Mouse (Mus musculus) kidney, embryonic 16.5 days (tissue): ENCODE results near the gene Eipr1. TPM values are rescaled to one million over a fixed set of nuclear protein-coding genes. Genes with fewer than 3 reads are reported as not detected.

ENCODE experiments used
- ATAC-seq: fragments of 200-750 bp; cut with Nextera tagmentation; 2 replicates; pipeline ENCODE4 v1.8.0; 2017; ENCODE audit warnings: moderate TSS enrichment; ENCODE audit not compliant: low FRiP score, low TSS enrichment
- H3K27ac ChIP-seq: fragments of 300-500 bp; sonication (generic); 2 replicates; pipeline ENCODE4 v1.5.1; 2014; ENCODE audit warnings: low read length
- H3K27me3 ChIP-seq: fragments of 300-500 bp; sonication (generic); 2 replicates; pipeline ENCODE4 v1.6.1; 2014; ENCODE audit warnings: low read length, control low read depth, mixed read lengths; ENCODE audit not compliant: insufficient read depth
- H3K36me3 ChIP-seq: fragments of 300-500 bp; sonication (generic); 2 replicates; pipeline ENCODE4 v1.6.1; 2014; ENCODE audit warnings: low read length, control low read depth, mixed read lengths; ENCODE audit not compliant: insufficient read depth
- H3K4me1 ChIP-seq: fragments of 300-500 bp; sonication (generic); 2 replicates; pipeline ENCODE4 v1.6.1; 2014; ENCODE audit warnings: low read length, control low read depth, mixed read lengths; ENCODE audit not compliant: insufficient read depth
- H3K4me2 ChIP-seq: fragments of 300-500 bp; sonication (generic); replicated peaks from 2 replicates; pipeline ENCODE4 v1.6.1; 2014; ENCODE audit warnings: low read depth, low read length
- H3K4me3 ChIP-seq: fragments of 300-500 bp; sonication (generic); 2 replicates; pipeline ENCODE4 v1.5.1; 2014; ENCODE audit warnings: mild to moderate bottlenecking, low read length
- H3K9ac ChIP-seq: fragments of 300-500 bp; sonication (generic); replicated peaks from 2 replicates; pipeline ENCODE4 v1.6.1; 2014; ENCODE audit warnings: low read length
- H3K9me3 ChIP-seq: fragments of 300-500 bp; sonication (generic); 2 replicates; pipeline ENCODE4 v1.6.1; 2016; ENCODE audit warnings: low read length, control low read depth
- WGBS: fragments of 180-500 bp; shearing (Covaris S2); extraction: QIAGEN DNeasy Blood & Tissue Kit; methylation state at CpG from one replicate; pipeline ENCODE4 v1.1.7; 2014; 5-methylcytosine and 5-hydroxymethylcytosine counted together
- polyA plus RNA-seq: library from polyadenylated mRNA; unstranded; fragments of >200 nt; fragmentation: Nextera tagmentation; extraction: Ambion mirVana; gene quantifications from 2 replicates; pipeline ENCODE4 v1.2.1, GENCODE M21; 2015

Gene Eipr1
- polyA plus RNA-seq: 41.4 and 43.5 TPM in 2 replicates

GRCm38 (mm10) chr12:28751508-28752263 is at the start of gene Eipr1:
Gene Eipr1, plus strand, starts transcription at chr12:28751803.
- H3K9me3 ChIP-seq: no peaks in the 10 kb centered on the region
- peaks cover 5% of the 10 kb centered on the region for H3K36me3 ChIP-seq
- H3K9ac ChIP-seq: peak within 1 kb of the TSS; percentile 80
- peaks cover 19% of the 10 kb centered on the region for H3K4me1 ChIP-seq
- peak within 1 kb of the TSS; percentile 36; the same call in 1 of the 2 replicates for H3K27ac ChIP-seq
- 4% methylated on average over 36 of the region's 36 CpGs for WGBS
- peak; percentile 84 for ATAC-seq
- H3K4me3 ChIP-seq: peak within 1 kb of the TSS; percentile 81
- no peaks in the 10 kb centered on the region for H3K27me3 ChIP-seq
- H3K4me2 ChIP-seq: peak within 1 kb of the TSS; percentile 83

GRCm38 (mm10) chr12:28704381-28704780 is 47.2 kb upstream of the Eipr1 start:
- no peak; the same call in 1 of the 2 replicates for ATAC-seq
- Histone ChIP-seq H3K9ac (no peak overlapping the region), H3K4me2 (no peak overlapping the region), H3K9me3 (no peaks in the 10 kb centered on the region), H3K27ac (no peak overlapping the region), H3K36me3 (peaks cover 5% of the 10 kb centered on the region; the same call in 1 of the 2 replicates), H3K4me1 (peaks cover 16% of the 10 kb centered on the region), H3K4me3 (no peak overlapping the region), H3K27me3 (no peaks in the 10 kb centered on the region)
- WGBS: 10% methylated on average over 12 of the region's 12 CpGs

- Histone ChIP-seq H3K36me3 (peaks cover 13% of the 10 kb centered on the region; the same call in 1 of the 2 replicates), H3K4me1 (peaks cover 16% of the 10 kb centered on the region), H3K27ac (no peak overlapping the region), H3K4me3 (no peak overlapping the region), H3K4me2 (no peak overlapping the region), H3K27me3 (no peaks in the 10 kb centered on the region), H3K9me3 (no peaks in the 10 kb centered on the region), H3K9ac (no peak overlapping the region)
- WGBS: 75% methylated on average over 6 of the region's 6 CpGs
- ATAC-seq: no peak
Measured at GRCm38 (mm10) chr12:28705204-28705603, 46.4 kb upstream of the Eipr1 start.

GRCm38 (mm10) chr12:28708154-28708553 is 43.4 kb upstream of the Eipr1 start:
- Histone ChIP-seq H3K27me3 (no peaks in the 10 kb centered on the region), H3K36me3 (peaks cover 33% of the 10 kb centered on the region)

GRCm38 (mm10) chr12:28710566-28711185 is 40.9 kb upstream of the Eipr1 start:
- 89% methylated on average over 22 of the region's 22 CpGs for WGBS
- Histone ChIP-seq H3K27me3 (no peaks in the 10 kb centered on the region), H3K9ac (no peak overlapping the region), H3K9me3 (no peaks in the 10 kb centered on the region), H3K27ac (no peak overlapping the region), H3K36me3 (peaks cover 33% of the 10 kb centered on the region), H3K4me1 (no peaks in the 10 kb centered on the region), H3K4me2 (no peak overlapping the region), H3K4me3 (no peak overlapping the region)
- no peak for ATAC-seq

More at GRCm38 (mm10) chr12:28708154-28708553, 43.4 kb upstream of the Eipr1 start:
- H3K4me3 ChIP-seq: no peak overlapping the region
- H3K4me2 ChIP-seq: no peak overlapping the region
- no peak for ATAC-seq
- H3K9ac ChIP-seq: no peak overlapping the region
- no peaks in the 10 kb centered on the region for H3K9me3 ChIP-seq
- peaks cover 11% of the 10 kb centered on the region for H3K4me1 ChIP-seq
- H3K27ac ChIP-seq: no peak overlapping the region
- WGBS: 71% methylated on average over 4 of the region's 4 CpGs

GRCm38 (mm10) chr12:28714822-28715632 is 36.6 kb upstream of the Eipr1 start:
- H3K27me3 ChIP-seq: no peaks in the 10 kb centered on the region
- ATAC-seq: no peak
- H3K36me3 ChIP-seq: peaks cover 36% of the 10 kb centered on the region
- WGBS: 81% methylated on average over 24 of the region's 24 CpGs
- H3K4me2 ChIP-seq: no peak overlapping the region
- H3K27ac ChIP-seq: no peak overlapping the region
- H3K4me3 ChIP-seq: no peak overlapping the region
- no peaks in the 10 kb centered on the region for H3K9me3 ChIP-seq
- no peak overlapping the region for H3K9ac ChIP-seq
- H3K4me1 ChIP-seq: no peaks in the 10 kb centered on the region

GRCm38 (mm10) chr12:28717066-28717465 is 34.5 kb upstream of the Eipr1 start:
- Histone ChIP-seq H3K4me2 (no peak overlapping the region), H3K9ac (no peak overlapping the region), H3K4me3 (no peak overlapping the region), H3K27ac (no peak overlapping the region), H3K27me3 (no peaks in the 10 kb centered on the region), H3K4me1 (no peaks in the 10 kb centered on the region), H3K36me3 (peaks cover 38% of the 10 kb centered on the region), H3K9me3 (no peaks in the 10 kb centered on the region)
- ATAC-seq: no peak
- WGBS: 59% methylated on average over 2 of the region's 2 CpGs

- ATAC-seq: no peak
- no peak overlapping the region for H3K27ac ChIP-seq
- H3K27me3 ChIP-seq: no peaks in the 10 kb centered on the region
- 95% methylated on average over 2 of the region's 2 CpGs for WGBS
- H3K9ac ChIP-seq: no peak overlapping the region
- no peaks in the 10 kb centered on the region for H3K9me3 ChIP-seq
- H3K4me2 ChIP-seq: no peak overlapping the region
- H3K4me3 ChIP-seq: no peak overlapping the region
- peaks cover 34% of the 10 kb centered on the region for H3K36me3 ChIP-seq
- H3K4me1 ChIP-seq: no peaks in the 10 kb centered on the region
Measured at GRCm38 (mm10) chr12:28718106-28718505, 33.5 kb upstream of the Eipr1 start.

GRCm38 (mm10) chr12:28724366-28724765 is 27.2 kb upstream of the Eipr1 start:
- no peaks in the 10 kb centered on the region for H3K4me1 ChIP-seq
- no peak overlapping the region for H3K9ac ChIP-seq
- no peak overlapping the region for H3K4me3 ChIP-seq
- no peak for ATAC-seq
- 74% methylated on average over 3 of the region's 3 CpGs for WGBS
- H3K36me3 ChIP-seq: peaks cover 29% of the 10 kb centered on the region
- H3K27ac ChIP-seq: no peak overlapping the region
- H3K9me3 ChIP-seq: no peaks in the 10 kb centered on the region
- H3K27me3 ChIP-seq: no peaks in the 10 kb centered on the region
- H3K4me2 ChIP-seq: no peak overlapping the region
